Mouse (Mus musculus) gastrocnemius, postnatal 10 days (tissue): ENCODE measurements at regions not wholly inside any gene's neighbourhood (a gene's known extent, or its start where the extent isn't known, plus 50 kb on each side); places are given as distances from the start of the nearest gene placed in this dataset.

Experiments used
- DNase-seq: peaks from one replicate; pipeline ENCODE4 v3.0.0; 2021; ENCODE audit warnings: mixed read lengths

GRCm38 (mm10) chr10:55767571-55767970, 339.1 kb upstream of the Msl3l2 start:
- DNase-seq, result peak; percentile 14

GRCm38 (mm10) chr10:55769642-55770041, 337.1 kb upstream of the Msl3l2 start:
- DNase-seq, result no peak

- no peak for DNase-seq
Measured at GRCm38 (mm10) chr10:55782674-55783469, 323.8 kb upstream of the Msl3l2 start.

GRCm38 (mm10) chr10:55813966-55814365, 292.8 kb upstream of the Msl3l2 start:
- no peak for DNase-seq

GRCm38 (mm10) chr10:55851361-55851760, 255.4 kb upstream of the Msl3l2 start:
- DNase-seq, result no peak

- no peak for DNase-seq
Measured at GRCm38 (mm10) chr10:55892606-55893005, 214.1 kb upstream of the Msl3l2 start.

- DNase-seq, result no peak
Measured at GRCm38 (mm10) chr10:55929100-55929499, 177.6 kb upstream of the Msl3l2 start.

GRCm38 (mm10) chr10:55933993-55934392, 172.7 kb upstream of the Msl3l2 start:
- DNase-seq, result no peak

- no peak for DNase-seq
Measured at GRCm38 (mm10) chr10:55935447-55935846, 171.3 kb upstream of the Msl3l2 start.

- no peak for DNase-seq
Measured at GRCm38 (mm10) chr10:55962627-55963203, 144.0 kb upstream of the Msl3l2 start.
